Mouse (Mus musculus) liver, embryonic 14.5 days (tissue): ENCODE results near the gene Bend3. TPM values are rescaled to one million over a fixed set of nuclear protein-coding genes. Genes with fewer than 3 reads are reported as not detected.

Experiments used
- ATAC-seq: fragments of 200-750 bp; cut with Nextera tagmentation; 2 replicates; pipeline ENCODE4 v1.8.0; 2017; ENCODE audit warnings: moderate number of reproducible peaks, mild to moderate bottlenecking, moderate library complexity; ENCODE audit not compliant: insufficient read depth
- DNase-seq, 3 experiments: peaks; one replicate each; pipeline ENCODE4 v3.0.0-alpha.2; 2012 to 2013; ENCODE audit warnings: low read depth in 3 of 3, low spot score in 3 of 3
- H3K27ac ChIP-seq: fragments of 300-500 bp; sonication (generic); 2 replicates; pipeline ENCODE4 v1.5.1; 2014; ENCODE audit warnings: moderate library complexity, mild to moderate bottlenecking, control low read depth, inconsistent platforms
- H3K27me3 ChIP-seq: fragments of 300-500 bp; sonication (generic); 2 replicates; pipeline ENCODE4 v1.6.1; 2014; ENCODE audit warnings: mild to moderate bottlenecking, low read length, moderate library complexity; ENCODE audit not compliant: control insufficient read depth, insufficient read depth
- H3K36me3 ChIP-seq: fragments of 300-500 bp; sonication (generic); replicated peaks from 2 replicates; pipeline ENCODE4 v1.6.1; 2014; ENCODE audit warnings: low read depth; ENCODE audit not compliant: control insufficient read depth, insufficient read depth
- H3K4me1 ChIP-seq, 2 experiments: fragments of 200-500 bp in 1 of 2; fragments of 300-500 bp in 1 of 2; sonication (generic) in 1 of 2; replicated peaks; 2 replicates each; pipeline ENCODE4 v1.6.1; 2012 to 2014; ENCODE audit warnings: antibody characterized with exemption in 1 of 2, inconsistent platforms in 1 of 2, low read length in 1 of 2; ENCODE audit not compliant: control insufficient read depth in 2 of 2, insufficient read depth in 2 of 2
- H3K4me2 ChIP-seq: fragments of 300-500 bp; sonication (generic); 2 replicates; pipeline ENCODE4 v1.6.1; 2014; ENCODE audit warnings: low read depth, mild to moderate bottlenecking, control low read depth, moderate library complexity
- H3K4me3 ChIP-seq, 2 experiments: fragments of 200-500 bp in 1 of 2; fragments of 300-500 bp in 1 of 2; sonication (generic) in 1 of 2; 2 replicates each; pipeline ENCODE4 v1.5.1; 2012 to 2014; ENCODE audit warnings: low read depth in 2 of 2, low read length in 2 of 2, mild to moderate bottlenecking in 2 of 2, control low read depth in 1 of 2, inconsistent platforms in 1 of 2, moderate library complexity in 1 of 2; ENCODE audit not compliant: insufficient read depth in 1 of 2
- H3K9ac ChIP-seq: fragments of 300-500 bp; sonication (generic); replicated peaks from 2 replicates; pipeline ENCODE4 v1.6.1; 2014; ENCODE audit warnings: mild to moderate bottlenecking, control low read depth, moderate library complexity
- H3K9me3 ChIP-seq: fragments of 300-500 bp; sonication (generic); 2 replicates; pipeline ENCODE4 v1.6.1; 2016; ENCODE audit warnings: low read length, mixed read lengths; ENCODE audit not compliant: control insufficient read depth
- CTCF ChIP-seq: IDR thresholded peaks from 2 replicates; pipeline ENCODE4 v1.5.1; 2016; ENCODE audit warnings: antibody characterized with exemption, low read depth, control low read depth
- EP300 ChIP-seq: IDR thresholded peaks from 2 replicates; pipeline ENCODE4 v1.6.1; 2016; ENCODE audit warnings: antibody characterized with exemption, low read depth
- WGBS: fragments of 180-500 bp; shearing (Covaris S2); extraction: QIAGEN DNeasy Blood & Tissue Kit; methylation state at CpG from one replicate; pipeline ENCODE4 v1.1.7; 2014; ENCODE audit not compliant: insufficient replicate concordance; 5-methylcytosine and 5-hydroxymethylcytosine counted together
- polyA plus RNA-seq, 2 experiments: library from polyadenylated mRNA; depleted of rRNA in 1 of 2; stranded (reverse) in 1 of 2; unstranded in 1 of 2; fragments of >200 nt; fragmentation: Nextera tagmentation in 1 of 2; extraction: Ambion mirVana in 1 of 2; gene quantifications; 2 replicates each; pipeline versions ENCODE4 v1.2.1 to v1.2.3; 2012 to 2014

Gene Bend3
- polyA plus RNA-seq, 2 experiments = 1.2 to 2.1 TPM

GRCm38 (mm10) chr10:43467659-43468058 lies 11.0 kb upstream of the Bend3 start:
- H3K4me3 ChIP-seq = peak overlapping the region; percentile 17 to 51; a peak in 3 of 4 replicates
- no peak for DNase-seq
- 26% methylated on average over 13 of the region's 13 CpGs for WGBS

GRCm38 (mm10) chr10:43468293-43468692 lies 10.3 kb upstream of the Bend3 start:
- H3K9ac ChIP-seq = no peak overlapping the region
- no peak overlapping the region for H3K4me3 ChIP-seq
- H3K27me3 ChIP-seq = no peaks in the 10 kb centered on the region
- H3K36me3 ChIP-seq = no peaks in the 10 kb centered on the region
- ATAC-seq (no peak), DNase-seq (no peak)
- H3K4me1 ChIP-seq = peaks cover 0 to 12% of the 10 kb centered on the region in 2 experiments; a peak in 2 of 4 replicates
- H3K27ac ChIP-seq = no peak overlapping the region
- WGBS = 81% methylated on average over 6 of the region's 6 CpGs
- TF ChIP-seq EP300 (no peak), CTCF (no peak)
- peak overlapping the region; percentile 52 for H3K4me2 ChIP-seq
- no peaks in the 10 kb centered on the region for H3K9me3 ChIP-seq

More at GRCm38 (mm10) chr10:43467659-43468058, 11.0 kb upstream of the Bend3 start:
- H3K9me3 ChIP-seq = no peaks in the 10 kb centered on the region
- no peak overlapping the region for H3K9ac ChIP-seq
- peaks cover 0 to 12% of the 10 kb centered on the region in 2 experiments; a peak in 2 of 4 replicates for H3K4me1 ChIP-seq
- H3K27ac ChIP-seq = no peak overlapping the region
- TF ChIP-seq EP300 = no peak
- no peak for TF ChIP-seq CTCF
- no peaks in the 10 kb centered on the region for H3K36me3 ChIP-seq
- peak overlapping the region; percentile 52 for H3K4me2 ChIP-seq
- no peaks in the 10 kb centered on the region for H3K27me3 ChIP-seq
- ATAC-seq = no peak

GRCm38 (mm10) chr10:43475376-43475775 lies 3.3 kb upstream of the Bend3 start:
- no peaks in the 10 kb centered on the region for H3K27me3 ChIP-seq
- H3K4me1 ChIP-seq = peaks cover 3 to 10% of the 10 kb centered on the region in 2 experiments; a peak in 3 of 4 replicates
- H3K9me3 ChIP-seq = no peaks in the 10 kb centered on the region
- no peaks in the 10 kb centered on the region for H3K36me3 ChIP-seq
- ATAC-seq (no peak), DNase-seq (no peak)
- no peak overlapping the region for H3K27ac ChIP-seq
- 22% methylated on average over 4 of the region's 4 CpGs for WGBS
- H3K4me2 ChIP-seq = no peak overlapping the region
- no peak overlapping the region for H3K9ac ChIP-seq
- H3K4me3 ChIP-seq = no peak overlapping the region
- TF ChIP-seq EP300 (no peak), CTCF (peak; percentile 54; the same call in 1 of the 2 replicates)

GRCm38 (mm10) chr10:43477459-43477858 lies 1.2 kb upstream of the Bend3 start:
- DNase-seq (no peak), ATAC-seq (no peak)
- H3K36me3 ChIP-seq = no peaks in the 10 kb centered on the region
- H3K9me3 ChIP-seq = no peaks in the 10 kb centered on the region
- peak overlapping the region; percentile 93 for H3K4me2 ChIP-seq
- H3K27me3 ChIP-seq = no peaks in the 10 kb centered on the region
- H3K9ac ChIP-seq = peak overlapping the region; percentile 70; the same call in 1 of the 2 replicates
- WGBS = 28% methylated on average over 9 of the region's 9 CpGs
- H3K27ac ChIP-seq = no peak overlapping the region
- H3K4me3 ChIP-seq = peak overlapping the region; percentile 35 to 84; a peak in 3 of 4 replicates
- peaks cover 14 to 28% of the 10 kb centered on the region in 2 experiments for H3K4me1 ChIP-seq
- TF ChIP-seq CTCF (no peak), EP300 (no peak)

- DNase-seq (peak in 1 of 3 experiments; percentile 33), ATAC-seq (peak; percentile 17; the same call in 1 of the 2 replicates)
- H3K27ac ChIP-seq = peak overlapping the region; percentile 54
Observed at GRCm38 (mm10) chr10:43477865-43478681, 558 bp upstream of the Bend3 start.

More at GRCm38 (mm10) chr10:43477865-43478681, 558 bp upstream of the Bend3 start:
- Histone ChIP-seq H3K9ac (peak overlapping the region; percentile 70), H3K9me3 (no peaks in the 10 kb centered on the region), H3K36me3 (no peaks in the 10 kb centered on the region), H3K4me1 (peaks cover 14 to 30% of the 10 kb centered on the region in 2 experiments), H3K27me3 (no peaks in the 10 kb centered on the region), H3K4me3 (peak overlapping the region; percentile 83 to 84), H3K4me2 (peak overlapping the region; percentile 93)
- 1% methylated on average over 42 of the region's 42 CpGs for WGBS
- TF ChIP-seq CTCF = no peak
- TF ChIP-seq EP300 = no peak
